Mouse (Mus musculus) midbrain, embryonic 15.5 days (tissue): ENCODE measurements around the gene Vrk1. TPM values are rescaled to one million over a fixed set of nuclear protein-coding genes. Genes with fewer than 3 reads are reported as not detected.
A peak's percentile ranks its signal among the peaks of the same experiment; 100 is the strongest.

Experiments used
- ATAC-seq: fragments of 200-750 bp; cut with Nextera tagmentation; replicated peaks from 2 replicates; pipeline ENCODE4 v1.8.0; 2017; ENCODE audit warnings: moderate TSS enrichment
- H3K27ac ChIP-seq: fragments of 300-500 bp; sonication (generic); 2 replicates; pipeline ENCODE4 v1.5.1; 2015; ENCODE audit warnings: mild to moderate bottlenecking, inconsistent platforms
- H3K27me3 ChIP-seq: fragments of 300-500 bp; sonication (generic); replicated peaks from 2 replicates; pipeline ENCODE4 v1.6.1; 2015; ENCODE audit warnings: inconsistent platforms
- H3K36me3 ChIP-seq: fragments of 300-500 bp; sonication (generic); replicated peaks from 2 replicates; pipeline ENCODE4 v1.6.1; 2015; ENCODE audit warnings: inconsistent platforms
- H3K4me1 ChIP-seq: fragments of 300-500 bp; sonication (generic); 2 replicates; pipeline ENCODE4 v1.6.1; 2015; ENCODE audit warnings: inconsistent platforms
- H3K4me2 ChIP-seq: fragments of 300-500 bp; sonication (generic); 2 replicates; pipeline ENCODE4 v1.6.1; 2015; ENCODE audit warnings: inconsistent platforms, mild to moderate bottlenecking, moderate library complexity
- H3K4me3 ChIP-seq: fragments of 300-500 bp; sonication (generic); 2 replicates; pipeline ENCODE4 v1.5.1; 2015; ENCODE audit warnings: mild to moderate bottlenecking, inconsistent platforms
- H3K9ac ChIP-seq: fragments of 300-500 bp; sonication (generic); 2 replicates; pipeline ENCODE4 v1.6.1; 2015; ENCODE audit warnings: mild to moderate bottlenecking, inconsistent platforms
- H3K9me3 ChIP-seq: fragments of 300-500 bp; sonication (generic); 2 replicates; pipeline ENCODE4 v1.6.1; 2016; ENCODE audit warnings: inconsistent platforms
- WGBS: fragments of 180-500 bp; shearing (Covaris S2); methylation state at CpG from one replicate; pipeline ENCODE4 v1.1.7; 2015; ENCODE audit warnings: mixed read lengths; 5-methylcytosine and 5-hydroxymethylcytosine counted together
- polyA plus RNA-seq: library from polyadenylated mRNA; unstranded; fragments of >200 nt; fragmentation: Nextera tagmentation; extraction: Ambion mirVana; gene quantifications from 2 replicates; pipeline ENCODE4 v1.2.1, GENCODE M21; 2015

Gene Vrk1
- polyA plus RNA-seq, 1 experiment from 2014 or later, result 32.6 TPM

DNA sequence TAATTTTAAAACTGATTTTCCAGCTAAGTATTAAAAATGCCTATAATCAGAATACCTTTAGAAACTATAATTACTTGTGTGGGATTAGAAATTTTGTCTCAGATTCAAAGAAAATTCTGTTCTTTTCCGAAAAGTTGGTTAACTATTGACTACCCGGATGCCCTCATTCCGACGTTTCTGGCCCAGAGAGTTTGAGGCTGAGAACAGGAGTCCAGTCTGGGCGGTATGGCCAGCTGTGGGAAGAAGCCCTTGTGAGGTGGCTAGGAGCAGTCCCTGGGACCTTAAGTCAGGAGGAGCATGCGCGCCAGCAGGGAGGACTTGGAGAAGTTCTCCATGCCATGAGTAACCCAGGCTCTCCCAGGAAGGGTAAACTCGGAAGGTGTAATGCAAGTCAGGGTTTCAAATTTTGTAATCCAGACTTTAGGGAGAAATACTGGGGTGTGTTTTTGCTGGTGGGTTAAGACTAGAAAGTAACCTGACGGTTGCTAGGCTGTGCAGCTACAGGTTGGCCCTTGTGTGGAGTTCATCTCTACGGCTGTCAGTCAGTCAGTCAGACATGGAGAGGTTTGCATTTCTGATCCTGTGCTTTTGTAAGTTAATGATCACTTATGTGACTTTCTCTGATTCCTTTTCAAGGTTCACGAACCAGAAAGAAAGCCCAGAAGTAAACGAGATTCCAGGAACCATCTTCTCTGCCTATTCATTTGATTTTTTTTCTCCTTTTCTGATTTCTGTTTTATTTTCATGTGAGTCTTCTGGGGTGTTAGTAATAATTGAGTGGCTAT, 64.5 kb downstream of the Vrk1 start:
- no peaks in the 10 kb centered on the region for H3K36me3 ChIP-seq
- H3K4me1 ChIP-seq, result no peaks in the 10 kb centered on the region
- H3K4me3 ChIP-seq, result no peak overlapping the region
- ATAC-seq, result no peak
- H3K27ac ChIP-seq, result no peak overlapping the region
- no peaks in the 10 kb centered on the region for H3K27me3 ChIP-seq
- H3K9me3 ChIP-seq, result no peaks in the 10 kb centered on the region
- H3K9ac ChIP-seq, result no peak overlapping the region
- WGBS, result 85% methylated on average over 12 of the region's 12 CpGs
- H3K4me2 ChIP-seq, result no peak overlapping the region

DNA sequence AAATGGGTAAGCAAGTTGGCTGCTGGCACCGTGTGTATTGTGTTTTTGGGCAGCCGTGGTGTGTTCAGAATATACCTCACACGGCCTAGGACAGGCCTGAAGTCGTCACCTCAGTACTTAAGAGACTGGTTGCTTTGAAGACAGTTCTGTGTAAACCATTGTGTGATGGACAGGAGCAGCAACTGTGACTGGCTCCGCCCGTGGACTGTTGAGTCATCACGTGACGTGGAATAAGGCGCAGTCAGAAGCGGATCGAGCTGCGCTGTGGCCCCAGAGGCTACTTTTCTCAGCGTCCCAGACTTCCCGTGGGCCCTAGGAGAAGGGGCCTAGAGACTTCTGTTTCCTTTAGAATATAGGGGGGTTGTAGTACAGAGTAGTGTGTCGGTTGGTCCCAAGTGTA, 66.1 kb downstream of the Vrk1 start:
- Histone ChIP-seq H3K4me2 (no peak overlapping the region), H3K36me3 (no peaks in the 10 kb centered on the region), H3K27me3 (no peaks in the 10 kb centered on the region), H3K27ac (no peak overlapping the region), H3K4me3 (no peak overlapping the region), H3K4me1 (peaks cover 10% of the 10 kb centered on the region), H3K9ac (no peak overlapping the region), H3K9me3 (no peaks in the 10 kb centered on the region)
- WGBS, result 92% methylated on average over 15 of the region's 15 CpGs
- ATAC-seq, result no peak

DNA sequence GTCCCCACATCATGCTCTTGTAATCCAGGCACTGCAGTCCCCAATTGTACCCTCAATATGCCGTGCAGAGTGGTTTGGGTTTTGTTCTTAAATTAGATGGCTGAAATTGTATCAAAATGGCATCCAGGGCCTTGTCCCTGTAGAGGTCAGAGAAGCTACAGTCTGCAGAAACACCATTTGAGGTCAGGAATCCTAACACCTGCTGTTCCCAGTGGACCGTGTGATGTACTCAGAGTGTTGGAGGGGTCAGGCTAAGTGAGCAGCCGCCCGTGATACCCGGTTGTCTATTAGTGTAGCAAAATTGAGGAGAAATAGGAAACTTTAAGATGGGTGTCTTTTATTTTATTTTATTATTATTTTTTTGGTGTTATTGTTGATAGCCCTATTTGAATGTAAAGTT, 70.5 kb downstream of the Vrk1 start:
- Histone ChIP-seq H3K4me3 (no peak overlapping the region), H3K9me3 (no peaks in the 10 kb centered on the region), H3K4me1 (peaks cover 30% of the 10 kb centered on the region), H3K9ac (no peak overlapping the region), H3K4me2 (peak overlapping the region; percentile 52), H3K27ac (no peak overlapping the region), H3K27me3 (no peaks in the 10 kb centered on the region), H3K36me3 (no peaks in the 10 kb centered on the region)
- no peak for ATAC-seq
- 19% methylated on average over 5 of the region's 5 CpGs for WGBS

DNA sequence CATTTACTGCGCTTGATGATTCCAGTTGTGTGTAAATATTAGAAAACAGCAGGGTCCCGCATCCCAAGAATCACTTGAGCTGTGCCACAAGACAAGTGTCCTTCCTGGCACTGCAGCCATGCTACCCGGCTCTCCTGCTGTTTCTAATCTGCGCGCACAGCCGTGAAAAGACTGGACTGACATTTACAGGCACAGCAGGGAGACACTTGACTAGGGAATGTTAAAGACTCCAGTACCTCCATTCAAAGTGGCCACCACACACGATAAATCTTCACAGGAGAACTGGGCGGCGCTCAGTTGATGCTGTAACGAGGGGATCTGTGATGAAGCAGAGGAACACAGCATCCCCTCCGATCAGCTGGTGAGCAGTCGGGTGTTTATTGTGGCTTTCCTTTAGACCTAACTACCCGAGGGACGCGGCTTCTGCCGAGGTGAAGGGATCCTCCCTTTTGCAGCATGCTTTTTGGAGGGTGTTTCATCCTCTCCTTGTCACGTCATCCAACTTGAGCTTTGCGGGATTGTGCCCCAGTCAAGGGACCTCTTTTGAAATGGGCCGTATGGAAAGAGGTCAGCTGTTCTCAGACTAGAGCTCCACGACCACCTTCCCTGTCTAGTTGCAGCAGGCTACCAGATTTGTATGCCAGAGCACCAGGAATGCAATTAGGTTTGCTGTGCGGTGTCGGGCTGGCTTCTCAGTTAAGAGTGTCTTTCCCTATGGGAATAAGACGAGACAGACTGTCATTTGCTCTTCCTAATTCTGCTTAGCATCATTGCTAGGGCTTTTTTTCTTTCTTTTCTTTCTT, 71.1 kb downstream of the Vrk1 start:
- ATAC-seq, result peak; percentile 57; the same call in 1 of the 2 replicates
- 11% methylated on average over 23 of the region's 23 CpGs for WGBS

GRCm38 (mm10) chr12:106081748-106082140, 71.7 kb downstream of the Vrk1 start:
- WGBS, result 42% methylated on average over 7 of the region's 7 CpGs
- Histone ChIP-seq H3K9me3 (no peaks in the 10 kb centered on the region), H3K36me3 (no peaks in the 10 kb centered on the region), H3K4me1 (peaks cover 30% of the 10 kb centered on the region), H3K27me3 (no peaks in the 10 kb centered on the region), H3K4me2 (peak overlapping the region; percentile 52; the same call in 1 of the 2 replicates), H3K27ac (peak overlapping the region; percentile 62; the same call in 1 of the 2 replicates), H3K4me3 (no peak overlapping the region), H3K9ac (no peak overlapping the region)
- ATAC-seq, result no peak

More for the DNA sequence above, 71.1 kb downstream of the Vrk1 start:
- H3K36me3 ChIP-seq, result no peaks in the 10 kb centered on the region
- H3K27me3 ChIP-seq, result no peaks in the 10 kb centered on the region
- H3K4me2 ChIP-seq, result peak overlapping the region; percentile 52
- H3K9me3 ChIP-seq, result no peaks in the 10 kb centered on the region
- peaks cover 30% of the 10 kb centered on the region for H3K4me1 ChIP-seq
- peak overlapping the region; percentile 62 for H3K27ac ChIP-seq
- peak overlapping the region; percentile 13; the same call in 1 of the 2 replicates for H3K9ac ChIP-seq
- H3K4me3 ChIP-seq, result peak overlapping the region; percentile 23

- peak overlapping the region; percentile 11; the same call in 1 of the 2 replicates for H3K4me2 ChIP-seq
- no peak overlapping the region for H3K9ac ChIP-seq
- peak overlapping the region; percentile 62 for H3K27ac ChIP-seq
- ATAC-seq, result peak; percentile 68; the same call in 1 of the 2 replicates
- H3K9me3 ChIP-seq, result no peaks in the 10 kb centered on the region
- H3K4me3 ChIP-seq, result no peak overlapping the region
- no peaks in the 10 kb centered on the region for H3K27me3 ChIP-seq
- 24% methylated on average over 16 of the region's 16 CpGs for WGBS
- peaks cover 30% of the 10 kb centered on the region for H3K4me1 ChIP-seq
- no peaks in the 10 kb centered on the region for H3K36me3 ChIP-seq
Measured at GRCm38 (mm10) chr12:106082191-106082957, 72.3 kb downstream of the Vrk1 start.

GRCm38 (mm10) chr12:106082958-106083381, 72.9 kb downstream of the Vrk1 start:
- Histone ChIP-seq H3K27me3 (no peaks in the 10 kb centered on the region), H3K27ac (peak overlapping the region; percentile 62), H3K36me3 (no peaks in the 10 kb centered on the region), H3K4me3 (no peak overlapping the region), H3K4me2 (no peak overlapping the region), H3K9me3 (no peaks in the 10 kb centered on the region), H3K4me1 (peaks cover 30% of the 10 kb centered on the region), H3K9ac (no peak overlapping the region)
- 35% methylated on average over 11 of the region's 11 CpGs for WGBS
- ATAC-seq, result no peak

- no peak overlapping the region for H3K4me3 ChIP-seq
- no peak overlapping the region for H3K9ac ChIP-seq
- H3K36me3 ChIP-seq, result no peaks in the 10 kb centered on the region
- H3K27ac ChIP-seq, result no peak overlapping the region
- no peaks in the 10 kb centered on the region for H3K9me3 ChIP-seq
- H3K4me2 ChIP-seq, result no peak overlapping the region
- 90% methylated on average over 12 of the region's 12 CpGs for WGBS
- no peak for ATAC-seq
- H3K27me3 ChIP-seq, result no peaks in the 10 kb centered on the region
- peaks cover 30% of the 10 kb centered on the region for H3K4me1 ChIP-seq
Measured at GRCm38 (mm10) chr12:106084126-106084525, 74.1 kb downstream of the Vrk1 start.

DNA sequence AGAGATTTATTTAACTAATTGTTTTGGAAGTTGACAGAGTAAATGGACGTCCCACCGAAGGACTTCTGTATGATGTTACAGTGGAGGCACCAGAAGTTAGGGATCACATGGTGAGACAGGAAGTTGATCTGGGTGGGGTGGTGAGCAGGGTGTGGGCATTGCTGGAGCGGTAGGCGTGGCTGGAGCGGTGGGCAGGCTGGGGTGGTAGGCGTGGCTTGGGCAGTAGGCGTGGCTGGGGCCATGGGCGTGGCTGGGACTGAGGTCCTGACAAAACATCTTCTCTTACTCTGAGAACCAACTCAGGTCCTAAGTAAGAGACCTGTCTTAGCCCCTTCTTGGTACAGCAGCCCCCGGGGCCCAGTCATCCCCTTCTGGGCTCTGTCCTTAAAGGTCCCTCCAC, 84.8 kb downstream of the Vrk1 start:
- Histone ChIP-seq H3K27ac (no peak overlapping the region), H3K4me2 (no peak overlapping the region), H3K36me3 (no peaks in the 10 kb centered on the region), H3K4me1 (no peaks in the 10 kb centered on the region), H3K4me3 (no peak overlapping the region), H3K27me3 (no peaks in the 10 kb centered on the region), H3K9ac (no peak overlapping the region), H3K9me3 (no peaks in the 10 kb centered on the region)
- 93% methylated on average over 9 of the region's 9 CpGs for WGBS
- no peak for ATAC-seq

DNA sequence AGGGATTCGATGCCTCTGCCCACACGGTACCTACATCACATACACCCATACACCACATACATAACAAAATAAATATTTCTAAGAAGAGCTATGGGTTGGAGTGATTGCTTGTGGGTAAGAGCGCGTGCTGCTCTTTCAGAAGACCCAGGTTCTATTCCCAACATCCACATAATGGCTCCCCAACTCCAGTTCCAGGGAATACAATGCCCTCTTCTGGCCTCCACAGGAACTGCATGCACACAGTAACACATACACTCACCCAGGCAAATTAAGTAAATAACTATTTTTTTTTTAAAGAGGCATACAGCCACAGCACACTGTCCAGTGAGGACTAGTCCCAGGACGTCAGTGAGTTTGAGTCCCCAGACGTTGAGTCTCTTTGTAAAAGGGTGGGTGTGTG, 92.0 kb downstream of the Vrk1 start:
- WGBS, result 97% methylated on average over 6 of the region's 6 CpGs
- H3K4me2 ChIP-seq, result no peak overlapping the region
- H3K27ac ChIP-seq, result no peak overlapping the region
- H3K27me3 ChIP-seq, result no peaks in the 10 kb centered on the region
- no peak overlapping the region for H3K9ac ChIP-seq
- peaks cover 8% of the 10 kb centered on the region; the same call in 1 of the 2 replicates for H3K4me1 ChIP-seq
- H3K36me3 ChIP-seq, result no peaks in the 10 kb centered on the region
- H3K9me3 ChIP-seq, result no peaks in the 10 kb centered on the region
- H3K4me3 ChIP-seq, result no peak overlapping the region
- no peak for ATAC-seq

DNA sequence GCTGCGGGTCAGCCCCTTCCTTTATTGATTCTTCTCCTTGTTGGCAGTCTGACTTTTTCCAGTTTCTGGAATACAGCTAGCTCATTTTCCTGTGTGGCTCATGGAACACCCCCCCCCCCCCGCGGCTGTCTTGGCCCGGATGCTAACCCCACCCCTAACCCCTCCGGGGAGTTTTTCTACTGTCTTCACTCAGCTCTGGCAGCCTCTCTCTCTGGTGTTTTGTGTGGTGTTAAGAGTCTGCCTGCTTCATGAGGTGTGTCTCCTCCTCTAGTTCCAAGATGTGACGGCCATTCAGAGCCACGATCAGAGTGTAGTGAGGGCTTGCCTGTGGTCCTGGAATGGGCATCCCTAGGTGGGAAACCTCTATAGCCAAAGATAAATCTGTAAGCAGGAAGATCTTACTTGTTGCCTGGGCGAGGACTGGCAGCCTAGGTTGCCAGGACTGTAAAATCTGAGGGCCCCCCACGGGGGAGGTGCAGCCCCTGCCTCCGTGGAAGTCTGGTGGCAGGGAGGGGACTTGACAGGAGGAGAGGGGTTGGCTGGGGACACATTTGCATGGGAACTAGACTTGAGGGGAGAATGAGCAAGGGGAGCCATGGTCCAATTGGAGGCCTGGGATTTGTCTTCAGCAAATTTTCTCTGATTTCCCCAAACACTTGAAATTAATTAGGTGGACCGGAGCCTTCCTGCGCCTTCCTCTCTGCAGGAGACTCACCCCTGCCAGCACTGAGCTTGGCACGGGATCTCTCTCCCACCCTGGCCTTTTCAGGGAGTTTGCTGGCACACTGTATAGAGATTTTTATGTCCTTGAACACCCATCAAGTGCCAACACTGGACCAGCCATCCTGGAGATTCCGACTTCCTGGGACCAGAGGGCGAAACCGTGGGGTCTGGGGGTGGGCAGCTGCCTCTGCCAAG, 93.0 kb downstream of the Vrk1 start:
- H3K9ac ChIP-seq, result no peak overlapping the region
- no peak for ATAC-seq

More for the DNA sequence above, 93.0 kb downstream of the Vrk1 start:
- Histone ChIP-seq H3K9me3 (no peaks in the 10 kb centered on the region), H3K36me3 (no peaks in the 10 kb centered on the region), H3K27ac (no peak overlapping the region), H3K4me2 (no peak overlapping the region), H3K4me3 (no peak overlapping the region), H3K27me3 (no peaks in the 10 kb centered on the region), H3K4me1 (peaks cover 8% of the 10 kb centered on the region; the same call in 1 of the 2 replicates)
- 59% methylated on average over 16 of the region's 16 CpGs for WGBS
